Mouse (Mus musculus): ENCODE measurements around the gene Camk2d. TPM values are rescaled to one million over a fixed set of nuclear protein-coding genes. Genes with fewer than 3 reads are reported as not detected.

Gene Camk2d
- polyA plus RNA-seq (2021; fragmentation: Nextera tagmentation) = 36.6 and 38.5 TPM in 2 replicates
- long read RNA-seq, experiment 1, full-length matches to known transcripts = 36 of 91 reads
- long read RNA-seq, experiment 1, partial matches to known transcripts = 11 of 91 reads
- long read RNA-seq, experiment 1, other reads (novel, unspliced or antisense) = 44 of 91 reads
- long read RNA-seq, experiment 2, full-length matches to known transcripts = 169 of 313 reads
- long read RNA-seq, experiment 2, partial matches to known transcripts = 26 of 313 reads
- long read RNA-seq, experiment 2, other reads (novel, unspliced or antisense) = 118 of 313 reads

DNA sequence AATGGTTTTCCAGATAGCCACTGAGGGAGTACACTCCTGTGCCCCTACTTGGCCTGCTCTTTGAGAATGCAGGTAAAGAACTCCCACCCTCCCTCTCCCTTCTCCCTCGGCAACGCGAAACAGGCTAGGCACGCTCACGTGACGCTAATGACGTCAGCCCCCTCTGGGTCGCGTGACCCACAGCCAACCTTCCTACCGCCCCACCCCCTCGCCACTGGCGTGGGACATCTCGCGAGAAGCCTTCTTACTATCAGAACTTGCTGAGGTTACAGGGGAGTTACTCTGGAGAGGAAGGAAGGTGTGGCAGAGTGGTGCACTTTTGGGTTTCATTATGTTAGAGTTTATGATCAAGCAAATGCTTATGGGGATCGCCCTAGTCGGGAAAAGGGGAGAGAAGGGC, at the start of gene Camk2d:
Gene Camk2d, plus strand, starts transcription at position 217 of the 400 bp plus-strand sequence.

Other genes with a start within 250 kb of the Camk2d start
- gene Arsj, start 232.6 kb upstream of the Camk2d start, polyA plus RNA-seq (2021; fragmentation: Nextera tagmentation) = 2.2 and 2.4 TPM in 2 replicates

All from layer of hippocampus, adult 6 months (tissue).